10 mouse cellular contexts compared by ENCODE assay signal in genomic region chr11:51485051-51485521, GRCm38 (mm10).
DNase-seq lines count a peak whose midpoint lies in the region; ATAC-seq and TF ChIP-seq lines count a peak whose summit lies in the region.
"Had no signal": no experiment of that assay in that cellular context is flagged by ENCODE, and none has a peak within 500 bp of the region (broad histone marks: within the 10 kb centered on the region; RNA-seq: fewer than 3 reads in every experiment).

No protein-coding gene starts in this region.

- H3K4me1 ChIP-seq in lung, embryonic 14.5 days (ENCODE audit: insufficient read depth), result peaks cover 4% of the 10 kb centered on the region; the same call in 1 of the 2 replicates

- H3K27ac ChIP-seq in lung, embryonic 14.5 days (ENCODE audit: low read depth), result peak overlapping the region; percentile 80
- H3K27ac ChIP-seq: midbrain, embryonic 13.5 days had no signal

- H3K9me3 ChIP-seq in lung, embryonic 14.5 days (ENCODE audit: low read depth, low read length), result no peaks in the 10 kb centered on the region; the same call in 1 of the 2 replicates
- H3K9me3 ChIP-seq: midbrain, embryonic 13.5 days had no signal

- WGBS in lung, embryonic 14.5 days, result 56% methylated on average over 8 of the region's 8 CpGs

- DNase-seq in lung, embryonic 14.5 days, result no peak
- no peak for DNase-seq in lung, postnatal 10 days
- no peak for DNase-seq in Patski (ENCODE audit: low read depth, low spot score)
- peak; percentile 73 for DNase-seq in embryo, embryonic 11 days
- peak; percentile 77 for DNase-seq in mesoderm, embryonic 11.5 days (ENCODE audit: low read depth, low spot score)
- DNase-seq in layer of hippocampus, adult 8-10 months (ENCODE audit: low spot score in 2 of 2), result no peak
- no peak for DNase-seq in gastrocnemius, adult 8-10 months (ENCODE audit: low spot score in 2 of 2)
- DNase-seq: kidney, postnatal 36 days had no signal

- H3K9ac ChIP-seq in lung, embryonic 14.5 days, result no peak overlapping the region
- H3K9ac ChIP-seq: midbrain, embryonic 13.5 days had no signal

- POLR2A ChIA-PET in Patski (lab: Charles Lee), result no interaction called here

- no peak overlapping the region for H3K4me2 ChIP-seq in lung, embryonic 14.5 days
- H3K4me2 ChIP-seq: liver, embryonic 11.5 days; midbrain, embryonic 13.5 days had no signal

- no peak for ATAC-seq in lung, embryonic 14.5 days (ENCODE audit: insufficient read depth)
- ATAC-seq in Patski, result peak; percentile 73
- ATAC-seq: midbrain, embryonic 13.5 days had no signal

- no peaks in the 10 kb centered on the region for H3K27me3 ChIP-seq in lung, embryonic 14.5 days (ENCODE audit: insufficient read depth, low read length)
- H3K27me3 ChIP-seq in Patski, result no peaks in the 10 kb centered on the region
- H3K27me3 ChIP-seq: midbrain, embryonic 13.5 days had no signal

- H3K36me3 ChIP-seq in lung, embryonic 14.5 days (ENCODE audit: insufficient read depth), result no peaks in the 10 kb centered on the region
- H3K36me3 ChIP-seq: midbrain, embryonic 13.5 days had no signal

- H3K4me3 ChIP-seq in lung, embryonic 14.5 days (ENCODE audit: low read depth, low read length), result no peak overlapping the region
- H3K4me3 ChIP-seq: midbrain, embryonic 13.5 days had no signal

- in situ Hi-C loops in Patski (cut with MboI; ENCODE audit: low pct_unique_long_range_greater_than_20kb), result no loop called here

- CTCF ChIA-PET in Patski (lab: Charles Lee), result interaction anchor here (1.1 kb wide), 1 partner anchor 22 kb away, joined by 4 read pairs; no protein-coding TSS in a partner anchor

- TF ChIP-seq CTCF in lung, embryonic 14.5 days (IDR thresholded peaks at IDR 0.05; ENCODE audit: low read depth), result no peak
- no peak for TF ChIP-seq CTCF in Patski (IDR thresholded peaks at IDR 0.05)

Comparison
In these comparisons a context has a peak if more than half of its experiments do, and no peak if none do; other contexts are left out.
1. DNase-seq: peak in embryo, embryonic 11 days (single experiment) and mesoderm, embryonic 11.5 days (single experiment); none in lung, embryonic 14.5 days (single experiment), lung, postnatal 10 days (single experiment), Patski (single experiment), layer of hippocampus, adult 8-10 months (0 of 2) and gastrocnemius, adult 8-10 months (0 of 2).